Mouse (Mus musculus) intestine, postnatal 0 days (tissue): ENCODE data around the gene Cdkn1b. TPM values are rescaled to one million over a fixed set of nuclear protein-coding genes. Genes with fewer than 3 reads are reported as not detected.
A peak's percentile ranks its signal among the peaks of the same experiment; 100 is the strongest.

ENCODE experiments used
- ATAC-seq: fragments of 200-750 bp; cut with Nextera tagmentation; 2 replicates; pipeline ENCODE4 v1.8.0; 2017; ENCODE audit warnings: mild to moderate bottlenecking, moderate TSS enrichment, moderate library complexity
- H3K27ac ChIP-seq: fragments of 300-500 bp; sonication (generic); 2 replicates; pipeline ENCODE4 v1.5.1; 2014; ENCODE audit warnings: mild to moderate bottlenecking, low read depth, low read length, moderate library complexity
- H3K27me3 ChIP-seq: fragments of 300-500 bp; sonication (generic); replicated peaks from 2 replicates; pipeline ENCODE4 v1.6.1; 2014; ENCODE audit warnings: low read length, mixed read lengths; ENCODE audit not compliant: control insufficient read depth, insufficient read depth
- H3K36me3 ChIP-seq: fragments of 300-500 bp; sonication (generic); 2 replicates; pipeline ENCODE4 v1.6.1; 2014; ENCODE audit warnings: mild to moderate bottlenecking, moderate library complexity; ENCODE audit not compliant: control insufficient read depth, insufficient read depth
- H3K4me1 ChIP-seq: fragments of 300-500 bp; sonication (generic); replicated peaks from 2 replicates; pipeline ENCODE4 v1.6.1; 2014; ENCODE audit warnings: antibody characterized with exemption, low read length, mixed read lengths; ENCODE audit not compliant: control insufficient read depth, insufficient read depth
- H3K4me2 ChIP-seq: fragments of 300-500 bp; sonication (generic); replicated peaks from 2 replicates; pipeline ENCODE4 v1.6.1; 2014; ENCODE audit warnings: low read depth, mild to moderate bottlenecking, moderate library complexity
- H3K4me3 ChIP-seq: fragments of 300-500 bp; sonication (generic); 2 replicates; pipeline ENCODE4 v1.5.1; 2014; ENCODE audit warnings: low read depth, low read length
- H3K9ac ChIP-seq: fragments of 300-500 bp; sonication (generic); 2 replicates; pipeline ENCODE4 v1.6.1; 2014; ENCODE audit warnings: mild to moderate bottlenecking, low read depth, low read length
- H3K9me3 ChIP-seq: fragments of 300-500 bp; sonication (generic); 2 replicates; pipeline ENCODE4 v1.6.1; 2016; ENCODE audit warnings: mixed run types; ENCODE audit not compliant: control insufficient read depth
- CTCF ChIP-seq: sonication (generic); IDR thresholded peaks from 2 replicates; pipeline ENCODE4 v1.5.1; 2016; ENCODE audit warnings: low read depth, mild to moderate bottlenecking, control low read depth, antibody characterized with exemption, moderate library complexity
- WGBS: fragments of 180-500 bp; shearing (Covaris S2); extraction: QIAGEN DNeasy Blood & Tissue Kit; methylation state at CpG from one replicate; pipeline ENCODE4 v1.1.7; 2014; 5-methylcytosine and 5-hydroxymethylcytosine counted together
- polyA plus RNA-seq: library from polyadenylated mRNA; unstranded; fragments of >200 nt; fragmentation: Nextera tagmentation; extraction: Ambion mirVana; gene quantifications from 2 replicates; pipeline ENCODE4 v1.2.1, GENCODE M21; 2015

The Cdkn1b gene
- 14.8 and 15.3 TPM in 2 replicates for polyA plus RNA-seq

DNA sequence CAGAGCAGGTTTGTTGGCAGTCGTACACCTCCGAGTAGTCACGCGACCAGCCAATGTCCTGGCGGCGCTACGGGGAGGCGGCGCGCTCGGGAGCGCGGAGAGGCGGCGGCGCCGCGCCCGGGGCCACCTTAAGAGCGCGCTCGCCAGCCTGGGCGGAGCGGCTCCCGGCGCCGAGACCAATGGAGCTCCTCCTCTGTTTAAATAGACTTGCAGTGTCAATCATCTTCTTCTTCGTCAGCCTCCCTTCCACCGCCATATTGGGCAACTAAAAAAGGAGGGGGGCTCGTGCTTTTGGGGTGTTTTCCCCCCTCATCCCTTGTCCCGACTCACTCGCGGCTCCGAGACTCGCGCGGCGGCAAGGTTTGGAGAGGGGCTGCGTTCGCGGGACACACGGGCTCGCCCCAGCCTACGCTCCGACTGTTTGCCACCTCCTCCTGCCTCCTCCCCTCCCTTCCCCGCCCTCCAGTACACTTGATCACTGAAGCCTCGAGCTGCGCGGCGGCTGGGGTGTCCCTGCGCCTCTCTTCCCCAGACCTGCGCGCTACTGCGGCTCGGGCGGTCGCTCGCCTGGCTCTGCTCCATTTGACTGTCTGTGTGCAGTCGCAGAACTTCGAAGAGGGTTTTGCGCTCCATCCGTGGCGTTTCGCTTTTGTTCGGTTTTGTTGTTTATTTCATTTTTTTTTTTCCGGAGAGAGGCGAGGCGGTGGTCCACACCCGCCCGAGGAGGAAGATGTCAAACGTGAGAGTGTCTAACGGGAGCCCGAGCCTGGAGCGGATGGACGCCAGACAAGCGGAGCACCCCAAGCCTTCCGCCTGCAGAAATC, at the start of gene Cdkn1b:
Gene Cdkn1b (plus strand): TSS at position 212 of the 824 bp plus-strand sequence.
- Histone ChIP-seq H3K27me3 (no peaks in the 10 kb centered on the region), H3K4me3 (peak within 1 kb of the TSS; percentile 67), H3K4me2 (peak within 1 kb of the TSS; percentile 97), H3K36me3 (0 out of 2 replicates have a peak, but pooled peaks cover 7% of the 10 kb centered on the region), H3K27ac (peak within 1 kb of the TSS; percentile 94), H3K4me1 (0 out of 2 replicates have a peak, but pooled peaks cover 4% of the 10 kb centered on the region), H3K9ac (peak within 1 kb of the TSS; percentile 90), H3K9me3 (no peaks in the 10 kb centered on the region)
- under 1% methylated on average over 76 of the region's 77 CpGs for WGBS
- TF ChIP-seq CTCF, result no peak; the same call in 1 of the 2 replicates
- peak; percentile 96 for ATAC-seq

DNA sequence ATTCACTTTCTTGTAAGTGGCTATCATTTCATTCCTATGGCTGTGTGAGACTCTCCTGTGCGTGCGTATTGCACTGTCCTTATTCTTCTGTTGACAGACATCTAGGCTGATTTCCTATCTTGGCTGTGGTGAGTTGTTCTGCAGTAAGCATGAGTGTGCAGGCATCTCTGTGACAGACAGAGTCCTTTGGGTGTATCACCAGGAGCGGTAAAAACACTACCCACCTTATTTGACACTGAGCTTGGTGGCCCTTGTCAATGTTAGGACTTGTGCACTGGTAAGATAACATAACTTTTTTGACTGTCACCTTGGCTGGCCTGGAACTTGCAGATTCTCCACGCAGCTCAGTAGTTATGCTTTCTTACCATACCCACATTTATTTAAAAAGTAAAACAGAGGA, 49.3 kb upstream of the Cdkn1b start:
- Histone ChIP-seq H3K9ac (no peak overlapping the region), H3K36me3 (peaks cover 8% of the 10 kb centered on the region; the same call in 1 of the 2 replicates), H3K27ac (no peak overlapping the region), H3K4me1 (no peaks in the 10 kb centered on the region), H3K4me3 (no peak overlapping the region), H3K4me2 (no peak overlapping the region), H3K27me3 (no peaks in the 10 kb centered on the region), H3K9me3 (no peaks in the 10 kb centered on the region)
- ATAC-seq, result no peak
- 94% methylated on average over 4 of the region's 4 CpGs for WGBS
- no peak for TF ChIP-seq CTCF

DNA sequence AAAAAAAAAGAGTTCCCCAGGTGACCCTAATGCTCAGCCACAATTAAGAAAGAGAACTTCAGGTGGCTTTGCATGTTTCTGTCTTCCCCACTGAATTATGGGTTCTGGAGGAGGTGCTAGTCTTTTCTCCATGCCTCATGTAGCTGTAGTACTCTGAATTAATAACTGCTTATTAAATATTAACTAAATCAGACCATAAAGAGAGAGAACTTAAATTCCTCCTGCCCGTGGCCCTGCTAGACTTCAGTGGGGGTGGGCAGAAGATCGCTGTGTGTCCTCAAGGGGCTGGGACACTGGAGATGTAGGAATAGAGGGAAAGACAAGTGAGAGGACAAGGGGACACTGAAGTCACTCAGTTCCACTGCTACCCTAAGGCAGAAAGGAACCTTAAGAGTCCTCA, 48.0 kb upstream of the Cdkn1b start:
- H3K9me3 ChIP-seq, result no peaks in the 10 kb centered on the region

DNA sequence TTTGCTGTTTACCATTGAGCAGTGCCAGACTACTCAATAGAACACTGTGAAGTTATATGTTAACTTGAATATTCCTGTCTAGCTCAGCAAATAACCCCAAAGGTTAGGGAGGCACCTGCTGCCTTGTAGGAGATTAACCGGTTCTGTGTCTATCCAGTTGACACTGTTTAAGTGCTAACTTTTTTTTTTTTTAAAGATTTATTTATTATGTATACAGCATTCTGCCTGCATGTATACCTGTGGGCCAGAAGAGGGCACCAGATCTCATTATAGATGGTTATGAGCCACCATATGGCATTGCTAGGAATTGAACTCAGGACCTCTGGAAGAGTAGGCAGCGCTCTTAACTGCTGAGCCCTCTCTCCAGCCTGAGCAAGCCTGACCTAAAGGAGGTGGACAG, 47.2 kb upstream of the Cdkn1b start:
- Histone ChIP-seq H3K27ac (no peak overlapping the region), H3K36me3 (peaks cover 8% of the 10 kb centered on the region; the same call in 1 of the 2 replicates), H3K9ac (no peak overlapping the region), H3K9me3 (no peaks in the 10 kb centered on the region), H3K4me2 (no peak overlapping the region), H3K27me3 (no peaks in the 10 kb centered on the region), H3K4me3 (no peak overlapping the region), H3K4me1 (no peaks in the 10 kb centered on the region)
- TF ChIP-seq CTCF, result peak; percentile 64
- 75% methylated on average over 2 of the region's 2 CpGs for WGBS
- peak; percentile 57 for ATAC-seq

More for the DNA sequence above, 48.0 kb upstream of the Cdkn1b start:
- H3K4me3 ChIP-seq, result no peak overlapping the region
- no peak overlapping the region for H3K4me2 ChIP-seq
- no peaks in the 10 kb centered on the region for H3K4me1 ChIP-seq
- H3K9ac ChIP-seq, result no peak overlapping the region
- no peaks in the 10 kb centered on the region for H3K27me3 ChIP-seq
- TF ChIP-seq CTCF, result no peak
- 43% methylated on average over 2 of the region's 2 CpGs for WGBS
- no peak overlapping the region for H3K27ac ChIP-seq
- ATAC-seq, result no peak
- H3K36me3 ChIP-seq, result peaks cover 8% of the 10 kb centered on the region; the same call in 1 of the 2 replicates

DNA sequence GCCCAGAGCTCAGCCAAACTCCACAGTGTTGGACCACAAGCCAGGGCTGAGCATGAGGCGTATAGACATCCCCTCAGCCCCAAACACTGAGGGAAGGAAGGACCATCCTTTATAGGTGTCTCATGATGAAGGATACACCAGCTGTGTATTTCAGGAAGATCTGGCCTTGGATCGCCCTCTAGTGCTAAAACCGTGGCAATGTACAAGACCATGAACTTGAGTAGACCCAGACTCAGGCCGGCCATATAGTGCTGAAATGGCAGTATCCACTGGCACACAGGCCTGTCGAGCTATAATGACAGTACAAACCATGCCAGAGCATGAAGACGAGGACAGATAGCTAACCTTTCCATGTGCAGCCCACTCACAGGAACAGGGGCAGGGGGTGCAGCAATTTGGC, 43.4 kb upstream of the Cdkn1b start:
- 64% methylated on average over 6 of the region's 6 CpGs for WGBS
- Histone ChIP-seq H3K4me2 (no peak overlapping the region), H3K36me3 (0 out of 2 replicates have a peak, but pooled peaks cover 3% of the 10 kb centered on the region), H3K27ac (no peak overlapping the region), H3K9me3 (no peaks in the 10 kb centered on the region), H3K4me1 (no peaks in the 10 kb centered on the region), H3K9ac (no peak overlapping the region), H3K4me3 (no peak overlapping the region), H3K27me3 (no peaks in the 10 kb centered on the region)
- ATAC-seq, result no peak
- peak; percentile 66 for TF ChIP-seq CTCF

DNA sequence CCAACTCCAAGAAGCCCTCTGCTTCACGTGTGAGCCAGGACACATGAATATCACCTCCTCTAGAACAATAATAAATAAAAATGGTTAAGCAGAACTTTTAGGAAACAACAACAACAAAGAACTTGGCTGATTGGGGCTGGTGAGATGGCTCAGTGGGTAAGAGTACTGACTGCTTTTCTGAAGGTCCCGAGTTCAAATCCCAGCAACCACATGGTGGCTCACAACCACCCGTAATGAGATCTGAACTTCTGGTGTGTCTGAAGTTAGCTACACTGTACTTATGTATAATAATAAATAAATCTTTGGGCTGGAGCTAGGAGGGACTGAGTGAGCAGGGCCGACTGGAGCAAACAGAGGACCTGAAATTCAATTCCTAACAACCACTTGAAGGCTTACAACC, 42.9 kb upstream of the Cdkn1b start:
- Histone ChIP-seq H3K9ac (no peak overlapping the region), H3K27me3 (no peaks in the 10 kb centered on the region), H3K9me3 (no peaks in the 10 kb centered on the region), H3K4me2 (no peak overlapping the region), H3K4me1 (no peaks in the 10 kb centered on the region), H3K36me3 (0 out of 2 replicates have a peak, but pooled peaks cover 3% of the 10 kb centered on the region), H3K4me3 (no peak overlapping the region), H3K27ac (no peak overlapping the region)
- WGBS, result 89% methylated on average over 4 of the region's 4 CpGs
- ATAC-seq, result no peak
- no peak for TF ChIP-seq CTCF
